Mouse (Mus musculus) intestine, embryonic 14.5 days (tissue): ENCODE data around the gene Fcgr3. TPM values are rescaled to one million over a fixed set of nuclear protein-coding genes. Genes with fewer than 3 reads are reported as not detected.

Experiments used
- ATAC-seq: fragments of 200-750 bp; cut with Nextera tagmentation; replicated peaks from 2 replicates; pipeline ENCODE4 v1.8.0; 2017; ENCODE audit warnings: low read depth, moderate number of reproducible peaks, moderate TSS enrichment, moderate library complexity; ENCODE audit not compliant: low FRiP score, low TSS enrichment
- DNase-seq: peaks from one replicate; pipeline ENCODE4 v3.0.0-alpha.2; 2018; ENCODE audit warnings: low spot score
- H3K27ac ChIP-seq: fragments of 300-500 bp; sonication (generic); 2 replicates; pipeline ENCODE4 v1.5.1; 2014; ENCODE audit warnings: low read depth, mild to moderate bottlenecking, control low read depth
- H3K27me3 ChIP-seq: fragments of 300-500 bp; sonication (generic); replicated peaks from 2 replicates; pipeline ENCODE4 v1.6.1; 2014; ENCODE audit warnings: low read length, control low read depth; ENCODE audit not compliant: control insufficient read depth, insufficient read depth
- H3K36me3 ChIP-seq: fragments of 300-500 bp; sonication (generic); 2 replicates; pipeline ENCODE4 v1.6.1; 2014; ENCODE audit warnings: low read length, control low read depth; ENCODE audit not compliant: control insufficient read depth, insufficient read depth
- H3K4me1 ChIP-seq: fragments of 300-500 bp; sonication (generic); replicated peaks from 2 replicates; pipeline ENCODE4 v1.6.1; 2014; ENCODE audit warnings: low read length, control low read depth, mixed read lengths; ENCODE audit not compliant: control insufficient read depth, insufficient read depth
- H3K4me2 ChIP-seq: fragments of 300-500 bp; sonication (generic); 2 replicates; pipeline ENCODE4 v1.6.1; 2014; ENCODE audit warnings: low read length
- H3K4me3 ChIP-seq: fragments of 300-500 bp; sonication (generic); 2 replicates; pipeline ENCODE4 v1.5.1; 2014; ENCODE audit warnings: low read depth, low read length, control low read depth, mixed read lengths
- H3K9ac ChIP-seq: fragments of 300-500 bp; sonication (generic); 2 replicates; pipeline ENCODE4 v1.6.1; 2014; ENCODE audit warnings: mild to moderate bottlenecking, low read length
- H3K9me3 ChIP-seq: fragments of 300-500 bp; sonication (generic); 2 replicates; pipeline ENCODE4 v1.6.1; 2016; ENCODE audit warnings: low read length, control low read depth; ENCODE audit not compliant: control insufficient read depth
- WGBS: fragments of 180-500 bp; shearing (Covaris S2); extraction: QIAGEN DNeasy Blood & Tissue Kit; methylation state at CpG from one replicate; pipeline ENCODE4 v1.1.7; 2014; 5-methylcytosine and 5-hydroxymethylcytosine counted together
- polyA plus RNA-seq: library from polyadenylated mRNA; unstranded; fragments of >200 nt; fragmentation: Nextera tagmentation; extraction: Ambion mirVana; gene quantifications from 2 replicates; pipeline ENCODE4 v1.2.1, GENCODE M21; 2014

Fcgr3 gene
- polyA plus RNA-seq, 1 experiment from 2014 or later: 10.7 TPM

DNA sequence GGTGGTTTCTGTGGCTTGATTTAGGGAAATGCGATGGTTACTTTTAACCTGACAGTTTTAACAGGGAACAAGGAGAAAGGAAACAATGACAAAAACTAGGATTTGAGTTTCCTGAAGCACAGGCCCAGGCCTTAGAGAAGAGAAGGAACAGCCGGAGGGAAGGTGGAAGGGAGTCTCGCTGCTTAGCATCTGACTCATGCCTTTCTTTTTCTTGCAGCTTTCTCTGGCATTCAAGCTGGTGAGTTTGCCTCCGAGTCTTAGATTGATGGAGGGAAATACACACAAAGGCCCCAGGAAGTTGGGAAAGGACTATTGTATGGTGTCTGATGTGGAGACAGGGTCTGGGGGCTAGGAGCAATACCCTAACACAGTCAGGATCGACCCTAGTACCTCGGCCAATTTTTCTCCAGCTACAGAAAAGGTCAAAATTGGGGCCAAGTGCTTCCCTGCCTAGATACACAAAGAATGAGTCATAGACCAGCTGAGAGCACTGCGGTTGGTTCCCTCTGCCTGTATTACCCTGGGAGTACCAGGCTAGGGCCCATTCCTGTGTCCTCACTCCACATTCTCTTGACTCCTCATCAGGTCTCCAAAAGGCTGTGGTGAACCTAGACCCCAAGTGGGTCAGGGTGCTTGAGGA lies 45.3 kb downstream of the Fcgr3 start:
- H3K27ac ChIP-seq: no peak overlapping the region
- no peak overlapping the region for H3K9ac ChIP-seq
- no peaks in the 10 kb centered on the region for H3K27me3 ChIP-seq
- H3K9me3 ChIP-seq: no peaks in the 10 kb centered on the region
- no peaks in the 10 kb centered on the region for H3K36me3 ChIP-seq
- no peaks in the 10 kb centered on the region for H3K4me1 ChIP-seq
- no peak overlapping the region for H3K4me3 ChIP-seq
- H3K4me2 ChIP-seq: no peak overlapping the region
- no peak for DNase-seq
- ATAC-seq: no peak
- 66% methylated on average over 7 of the region's 7 CpGs for WGBS

DNA sequence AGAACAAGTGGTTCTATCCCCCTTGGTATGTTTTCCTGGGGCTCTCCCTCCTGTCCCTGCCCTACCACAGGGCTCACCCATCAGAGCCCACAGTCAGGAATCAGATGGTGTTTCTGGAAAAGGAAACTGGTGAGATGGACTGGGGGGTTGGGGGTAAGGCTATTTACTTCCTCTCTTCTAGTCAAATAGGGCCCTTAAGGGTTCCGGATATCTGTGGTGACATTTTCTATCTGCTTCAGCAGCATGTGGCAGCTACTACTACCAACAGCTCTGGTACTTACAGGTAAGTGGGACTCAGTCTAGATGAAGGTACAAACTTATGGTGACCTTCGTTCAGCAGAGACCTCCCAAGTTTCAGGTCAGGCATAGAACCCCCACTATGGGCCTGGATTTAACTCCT lies 46.0 kb downstream of the Fcgr3 start, which contains the start of gene Fcgr4:
TSS of gene Fcgr4 (plus strand) at position 184 of the 400 bp plus-strand sequence.
- no peaks in the 10 kb centered on the region for H3K4me1 ChIP-seq
- H3K36me3 ChIP-seq: no peaks in the 10 kb centered on the region
- 87% methylated on average over 2 of the region's 2 CpGs for WGBS
- no peak within 1 kb of the TSS for H3K9ac ChIP-seq
- no peak within 1 kb of the TSS for H3K4me2 ChIP-seq
- no peak within 1 kb of the TSS for H3K27ac ChIP-seq
- no peaks in the 10 kb centered on the region for H3K27me3 ChIP-seq
- no peak within 1 kb of the TSS for H3K4me3 ChIP-seq
- DNase-seq (no peak), ATAC-seq (no peak)
- H3K9me3 ChIP-seq: no peaks in the 10 kb centered on the region

- no peaks in the 10 kb centered on the region for H3K36me3 ChIP-seq
- no peaks in the 10 kb centered on the region for H3K4me1 ChIP-seq
- no peaks in the 10 kb centered on the region for H3K9me3 ChIP-seq
- WGBS: 49% methylated on average over 6 of the region's 6 CpGs
- DNase-seq: no peak
- no peak overlapping the region for H3K9ac ChIP-seq
- H3K27me3 ChIP-seq: no peaks in the 10 kb centered on the region
- no peak overlapping the region for H3K4me3 ChIP-seq
- no peak overlapping the region for H3K4me2 ChIP-seq
- no peak overlapping the region for H3K27ac ChIP-seq
- no peak for ATAC-seq
These were observed 47.1 kb downstream of the Fcgr3 start for GRCm38 (mm10) chr1:171017468-171018158.

DNA sequence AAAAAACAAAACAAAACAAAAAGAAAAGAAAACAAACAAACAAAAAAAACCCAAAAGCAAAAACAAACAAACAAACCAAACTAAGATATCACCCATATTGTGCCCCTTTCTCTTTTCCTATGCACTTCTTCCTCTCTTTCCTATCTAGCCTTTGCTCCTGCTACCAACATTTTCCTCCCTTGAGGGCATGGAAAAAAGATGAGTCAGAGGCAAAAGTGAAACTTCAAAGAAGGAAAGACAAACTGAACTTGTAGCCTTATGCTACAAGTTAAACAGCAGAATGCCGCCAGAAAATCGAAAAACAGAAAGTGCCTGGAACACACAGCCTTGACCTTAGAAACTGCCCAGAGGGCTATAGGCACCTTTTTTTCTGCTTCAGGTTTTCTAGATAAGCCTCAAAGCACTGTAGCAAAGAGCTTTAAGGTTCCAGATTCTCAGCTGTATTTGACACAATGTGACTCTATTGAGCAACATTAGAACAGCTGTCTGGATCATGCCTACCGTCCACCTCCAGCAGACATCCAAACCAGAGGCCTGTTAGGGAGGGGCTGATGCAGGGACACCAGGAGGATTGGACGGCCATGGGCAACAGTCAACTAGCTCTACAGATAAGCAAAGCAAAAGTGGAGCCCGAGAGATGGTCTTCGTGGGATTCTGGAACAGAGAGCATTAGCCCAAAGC lies 47.9 kb downstream of the Fcgr3 start:
- ATAC-seq (no peak), DNase-seq (no peak)
- Histone ChIP-seq H3K4me2 (no peak overlapping the region), H3K9me3 (no peaks in the 10 kb centered on the region), H3K4me3 (no peak overlapping the region), H3K27me3 (no peaks in the 10 kb centered on the region), H3K9ac (no peak overlapping the region), H3K36me3 (no peaks in the 10 kb centered on the region), H3K27ac (no peak overlapping the region), H3K4me1 (no peaks in the 10 kb centered on the region)
- WGBS: 77% methylated on average over 6 of the region's 6 CpGs

DNA sequence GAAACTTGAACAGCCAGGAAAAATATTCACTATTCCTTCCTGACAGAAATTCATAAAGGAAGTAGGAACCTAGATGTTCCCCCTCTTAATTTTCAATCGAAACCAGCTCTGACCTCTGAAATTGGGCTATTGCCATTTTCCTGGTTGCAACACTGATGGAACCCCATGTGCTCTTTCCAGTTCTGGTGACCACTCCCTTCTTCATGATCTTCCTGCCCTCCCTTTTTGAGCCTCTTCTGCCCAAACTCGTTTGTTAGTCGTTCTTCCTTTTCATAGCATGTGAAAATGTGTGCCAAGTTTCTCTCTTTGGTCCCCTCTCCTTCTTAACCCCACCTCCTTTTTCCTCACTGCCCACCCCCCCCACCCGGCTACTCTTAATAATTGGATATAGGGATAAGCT lies 53.0 kb downstream of the Fcgr3 start:
- DNase-seq (no peak), ATAC-seq (no peak)
- Histone ChIP-seq H3K4me1 (no peaks in the 10 kb centered on the region), H3K36me3 (no peaks in the 10 kb centered on the region), H3K4me2 (no peak overlapping the region), H3K27ac (no peak overlapping the region), H3K9ac (no peak overlapping the region), H3K27me3 (no peaks in the 10 kb centered on the region), H3K9me3 (0 out of 2 replicates have a peak, but pooled peaks cover 5% of the 10 kb centered on the region), H3K4me3 (no peak overlapping the region)
- 86% methylated on average over 4 of the region's 4 CpGs for WGBS

GRCm38 (mm10) chr1:171006905-171007304 lies 57.8 kb downstream of the Fcgr3 start:
- no peak for DNase-seq
- 88% methylated on average over 2 of the region's 2 CpGs for WGBS

DNA sequence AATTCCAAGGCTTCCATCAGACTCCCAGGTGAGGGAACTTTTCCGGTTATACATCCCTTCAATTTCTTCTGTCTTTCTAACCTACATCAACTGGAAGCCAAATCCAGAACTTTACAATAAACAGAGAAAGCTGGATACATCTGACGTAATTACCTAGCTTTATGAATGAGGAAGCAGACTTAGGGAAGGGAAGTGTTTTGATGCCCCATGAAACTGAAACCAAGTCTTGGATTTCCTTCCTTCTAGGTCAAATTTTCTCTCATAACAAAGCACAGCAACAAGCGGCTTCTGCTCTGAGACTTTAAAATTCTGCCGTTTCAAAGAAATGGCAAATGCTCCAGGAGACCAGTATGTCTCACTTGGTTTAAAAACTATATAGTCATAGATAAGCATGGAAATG lies 58.4 kb downstream of the Fcgr3 start:
- Histone ChIP-seq H3K4me1 (no peaks in the 10 kb centered on the region), H3K9ac (no peak overlapping the region), H3K27ac (no peak overlapping the region), H3K4me2 (no peak overlapping the region), H3K9me3 (0 out of 2 replicates have a peak, but pooled peaks cover 5% of the 10 kb centered on the region), H3K36me3 (no peaks in the 10 kb centered on the region), H3K4me3 (no peak overlapping the region), H3K27me3 (no peaks in the 10 kb centered on the region)
- no peak for ATAC-seq
- no peak for DNase-seq
- WGBS: 86% methylated on average over 4 of the region's 4 CpGs

More at GRCm38 (mm10) chr1:171006905-171007304, 57.8 kb downstream of the Fcgr3 start:
- no peak for ATAC-seq
- no peaks in the 10 kb centered on the region for H3K4me1 ChIP-seq
- H3K27me3 ChIP-seq: no peaks in the 10 kb centered on the region
- no peaks in the 10 kb centered on the region for H3K36me3 ChIP-seq
- 0 out of 2 replicates have a peak, but pooled peaks cover 5% of the 10 kb centered on the region for H3K9me3 ChIP-seq
- no peak overlapping the region for H3K4me3 ChIP-seq
- no peak overlapping the region for H3K4me2 ChIP-seq
- no peak overlapping the region for H3K27ac ChIP-seq
- H3K9ac ChIP-seq: no peak overlapping the region

GRCm38 (mm10) chr1:171005586-171005985 lies 59.1 kb downstream of the Fcgr3 start:
- H3K9ac ChIP-seq: no peak overlapping the region
- H3K4me1 ChIP-seq: no peaks in the 10 kb centered on the region
- no peak for DNase-seq
- H3K36me3 ChIP-seq: no peaks in the 10 kb centered on the region
- ATAC-seq: no peak
- H3K4me2 ChIP-seq: no peak overlapping the region
- H3K27me3 ChIP-seq: no peaks in the 10 kb centered on the region
- H3K4me3 ChIP-seq: no peak overlapping the region
- no peak overlapping the region for H3K27ac ChIP-seq
- 0 out of 2 replicates have a peak, but pooled peaks cover 5% of the 10 kb centered on the region for H3K9me3 ChIP-seq
